Mouse (Mus musculus): ENCODE results near the gene Gng12. TPM values are rescaled to one million over a fixed set of nuclear protein-coding genes. Genes with fewer than 3 reads are reported as not detected.
"Not testable (repeated sequence)": the region's sequence is repeated elsewhere in the genome, so short reads cannot be mapped to it uniquely, and the experiment has no call there.

Gng12 gene
- polyA plus RNA-seq, 1 experiment from 2014 or later: 55.1 TPM

GRCm38 (mm10) chr6:66944190-66945003 is 48.2 kb downstream of the Gng12 start:
- WGBS: 78% methylated on average over 12 of the region's 12 CpGs
- H3K4me2 ChIP-seq: no peak overlapping the region
- H3K9ac ChIP-seq: no peak overlapping the region
- no peaks in the 10 kb centered on the region for H3K9me3 ChIP-seq
- no peaks in the 10 kb centered on the region for H3K36me3 ChIP-seq
- no peaks in the 10 kb centered on the region for H3K27me3 ChIP-seq
- no peak overlapping the region for H3K27ac ChIP-seq (replicated peaks)
- H3K4me1 ChIP-seq (replicated peaks): peaks cover 11% of the 10 kb centered on the region
- no peak overlapping the region for H3K4me3 ChIP-seq
- no peak for ATAC-seq (ENCODE audit: low FRiP score, low read depth)

GRCm38 (mm10) chr6:66945004-66945356 is 48.8 kb downstream of the Gng12 start:
- Histone ChIP-seq H3K4me3 (no peak overlapping the region), H3K36me3 (no peaks in the 10 kb centered on the region), H3K9me3 (no peaks in the 10 kb centered on the region), H3K4me1 (replicated peaks) (peaks cover 11% of the 10 kb centered on the region), H3K9ac (no peak overlapping the region), H3K4me2 (no peak overlapping the region), H3K27me3 (no peaks in the 10 kb centered on the region), H3K27ac (replicated peaks) (no peak overlapping the region)
- ATAC-seq (ENCODE audit: low FRiP score, low read depth): no peak
- 66% methylated on average over 5 of the region's 5 CpGs for WGBS

- no peak overlapping the region for H3K4me2 ChIP-seq
- no peaks in the 10 kb centered on the region for H3K36me3 ChIP-seq
- peaks cover 3% of the 10 kb centered on the region for H3K4me1 ChIP-seq (replicated peaks)
- no peak overlapping the region for H3K9ac ChIP-seq
- no peak overlapping the region for H3K4me3 ChIP-seq
- no peak overlapping the region for H3K27ac ChIP-seq (replicated peaks)
- H3K27me3 ChIP-seq: no peaks in the 10 kb centered on the region
- 84% methylated on average over 3 of the region's 3 CpGs for WGBS
- no peaks in the 10 kb centered on the region for H3K9me3 ChIP-seq
- no peak for ATAC-seq (ENCODE audit: low FRiP score, low read depth)
These were observed 51.9 kb downstream of the Gng12 start for GRCm38 (mm10) chr6:66948111-66948510.

- Histone ChIP-seq H3K27me3 (no peaks in the 10 kb centered on the region), H3K4me1 (replicated peaks) (peaks cover 3% of the 10 kb centered on the region; the same call in 1 of the 2 replicates), H3K4me2 (no peak overlapping the region), H3K27ac (replicated peaks) (no peak overlapping the region), H3K9me3 (no peaks in the 10 kb centered on the region), H3K9ac (no peak overlapping the region), H3K36me3 (no peaks in the 10 kb centered on the region), H3K4me3 (no peak overlapping the region)
- WGBS: 87% methylated on average over 3 of the region's 3 CpGs
- no peak for ATAC-seq (ENCODE audit: low FRiP score, low read depth)
These were observed 52.7 kb downstream of the Gng12 start for GRCm38 (mm10) chr6:66948848-66949247.

GRCm38 (mm10) chr6:66951726-66952418 is 55.7 kb downstream of the Gng12 start:
- Histone ChIP-seq H3K9me3 (no peaks in the 10 kb centered on the region), H3K36me3 (no peaks in the 10 kb centered on the region), H3K27me3 (no peaks in the 10 kb centered on the region), H3K4me3 (no peak overlapping the region), H3K27ac (replicated peaks) (no peak overlapping the region), H3K4me2 (no peak overlapping the region), H3K4me1 (replicated peaks) (no peaks in the 10 kb centered on the region), H3K9ac (no peak overlapping the region)
- 90% methylated on average over 5 of the region's 5 CpGs for WGBS
- ATAC-seq (ENCODE audit: low FRiP score, low read depth): no peak

- no peak overlapping the region for H3K4me2 ChIP-seq
- H3K4me1 ChIP-seq (replicated peaks): no peaks in the 10 kb centered on the region
- no peak overlapping the region for H3K9ac ChIP-seq
- no peaks in the 10 kb centered on the region for H3K9me3 ChIP-seq
- 79% methylated on average over 11 of the region's 11 CpGs for WGBS
- ATAC-seq (ENCODE audit: low FRiP score, low read depth): no peak
- no peaks in the 10 kb centered on the region for H3K36me3 ChIP-seq
- no peaks in the 10 kb centered on the region for H3K27me3 ChIP-seq
- H3K27ac ChIP-seq (replicated peaks): no peak overlapping the region
- no peak overlapping the region for H3K4me3 ChIP-seq
These were observed 57.8 kb downstream of the Gng12 start for GRCm38 (mm10) chr6:66953951-66954519.

- 87% methylated on average over 11 of the region's 11 CpGs for WGBS
- no peak for ATAC-seq (ENCODE audit: low FRiP score, low read depth)
- Histone ChIP-seq H3K4me3 (no peak overlapping the region), H3K9me3 (no peaks in the 10 kb centered on the region), H3K4me1 (replicated peaks) (no peaks in the 10 kb centered on the region), H3K27ac (replicated peaks) (no peak overlapping the region), H3K9ac (no peak overlapping the region), H3K36me3 (no peaks in the 10 kb centered on the region), H3K27me3 (no peaks in the 10 kb centered on the region), H3K4me2 (no peak overlapping the region)
These were observed 59.0 kb downstream of the Gng12 start for GRCm38 (mm10) chr6:66955089-66955657.

GRCm38 (mm10) chr6:66958466-66959235 is 62.5 kb downstream of the Gng12 start:
- H3K36me3 ChIP-seq: no peaks in the 10 kb centered on the region
- no peaks in the 10 kb centered on the region for H3K27me3 ChIP-seq
- no peak overlapping the region for H3K9ac ChIP-seq
- no peak for ATAC-seq (ENCODE audit: low FRiP score, low read depth)
- H3K4me3 ChIP-seq: no peak overlapping the region
- H3K4me1 ChIP-seq (replicated peaks): no peaks in the 10 kb centered on the region
- H3K4me2 ChIP-seq: no peak overlapping the region
- 92% methylated on average over 5 of the region's 5 CpGs for WGBS
- no peaks in the 10 kb centered on the region for H3K9me3 ChIP-seq
- no peak overlapping the region for H3K27ac ChIP-seq (replicated peaks)

GRCm38 (mm10) chr6:66962582-66963043 is 66.4 kb downstream of the Gng12 start:
- peaks cover 14% of the 10 kb centered on the region for H3K4me1 ChIP-seq (replicated peaks)
- H3K4me3 ChIP-seq: no peak overlapping the region
- peak; percentile 88 for ATAC-seq (ENCODE audit: low FRiP score, low read depth)
- WGBS: 37% methylated on average over 2 of the region's 2 CpGs
- H3K36me3 ChIP-seq: no peaks in the 10 kb centered on the region
- no peak overlapping the region for H3K27ac ChIP-seq (replicated peaks)
- no peak overlapping the region for H3K9ac ChIP-seq
- H3K27me3 ChIP-seq: no peaks in the 10 kb centered on the region
- H3K4me2 ChIP-seq: no peak overlapping the region
- H3K9me3 ChIP-seq: no peaks in the 10 kb centered on the region

GRCm38 (mm10) chr6:66963068-66963467 is 66.9 kb downstream of the Gng12 start:
- Histone ChIP-seq H3K36me3 (no peaks in the 10 kb centered on the region), H3K9ac (no peak overlapping the region), H3K9me3 (no peaks in the 10 kb centered on the region), H3K4me3 (no peak overlapping the region), H3K4me1 (replicated peaks) (peaks cover 14% of the 10 kb centered on the region), H3K4me2 (no peak overlapping the region), H3K27ac (replicated peaks) (no peak overlapping the region), H3K27me3 (no peaks in the 10 kb centered on the region)
- no peak for ATAC-seq (ENCODE audit: low FRiP score, low read depth)
- WGBS: 85% methylated on average over 1 of the region's 1 CpGs

GRCm38 (mm10) chr6:66963651-66964050 is 67.5 kb downstream of the Gng12 start:
- H3K9me3 ChIP-seq; H3K4me3 ChIP-seq; H3K27ac ChIP-seq (replicated peaks); H3K9ac ChIP-seq; H3K27me3 ChIP-seq; ATAC-seq (ENCODE audit: low FRiP score, low read depth); H3K4me2 ChIP-seq; H3K36me3 ChIP-seq: not testable (repeated sequence)
- peaks cover 14% of the 10 kb centered on the region for H3K4me1 ChIP-seq (replicated peaks)
- WGBS: 92% methylated on average over 3 of the region's 3 CpGs

Measured in hindbrain, embryonic 15.5 days (tissue).